ENCODE assay signal across 23 mouse cellular contexts in the genomic region with DNA sequence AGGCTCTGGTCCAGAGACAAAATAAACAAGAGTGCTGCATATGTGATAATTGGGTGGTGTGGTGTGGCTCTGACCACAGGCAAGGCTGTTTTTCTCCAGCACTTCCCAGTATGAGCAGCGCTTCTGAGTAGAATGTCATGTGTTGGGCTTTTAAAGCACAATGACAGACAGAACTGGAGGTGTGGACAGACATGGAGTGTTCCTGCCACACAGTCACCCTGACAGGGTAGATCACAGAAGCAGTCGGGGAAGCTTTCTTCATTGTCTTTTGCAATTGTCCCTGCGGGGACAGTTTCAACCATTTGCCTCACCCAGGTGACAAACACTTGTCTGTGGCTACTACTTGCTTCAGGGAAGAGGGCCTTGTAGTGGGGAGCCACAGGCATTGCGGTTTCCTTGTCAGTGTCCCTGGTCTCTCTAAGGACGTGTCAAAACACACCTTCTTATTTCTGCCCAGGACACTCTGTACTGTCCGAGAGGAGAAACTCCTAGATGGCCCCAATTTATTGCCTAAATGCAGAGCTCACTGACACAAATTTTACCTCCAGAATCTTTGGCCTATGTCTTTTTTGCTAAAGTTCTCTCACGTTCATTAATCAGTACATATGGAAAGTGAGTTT.
DNase-seq lines count a peak whose midpoint lies in the region; ATAC-seq and TF ChIP-seq lines count a peak whose summit lies in the region.
"Had no signal": no experiment of that assay in that cellular context is flagged by ENCODE, and none has a peak within 500 bp of the region (broad histone marks: within the 10 kb centered on the region; RNA-seq: fewer than 3 reads in every experiment).

No protein-coding gene starts in this region.

- WGBS in kidney, adult 2 months: 77% methylated on average over 7 of the region's 7 CpGs
- WGBS in heart, embryonic 15.5 days: 38% methylated on average over 7 of the region's 7 CpGs
- WGBS in liver, embryonic 16.5 days (ENCODE audit: insufficient replicate concordance): 31% methylated on average over 7 of the region's 7 CpGs

- H3K4me3 ChIP-seq in kidney, adult 2 months (ENCODE audit: insufficient read depth, low read depth, low read length): no peak overlapping the region
- H3K4me3 ChIP-seq in heart, embryonic 15.5 days: no peak overlapping the region
- no peak overlapping the region for H3K4me3 ChIP-seq in liver, embryonic 16.5 days (ENCODE audit: low read depth, low read length)
- H3K4me3 ChIP-seq: embryonic facial prominence, embryonic 10.5 days; erythroblast, embryonic 14.5 days; forebrain, embryonic 15.5 days; hindbrain, embryonic 12.5 days; left cerebral cortex, adult 2 months; limb, embryonic 10.5 days; midbrain, embryonic 10.5 days; stomach, embryonic 15.5 days had no signal

- peaks cover 2% of the 10 kb centered on the region; the same call in 1 of the 2 replicates for H3K36me3 ChIP-seq in kidney, adult 2 months (ENCODE audit: control insufficient read depth, insufficient read depth, low read length)
- H3K36me3 ChIP-seq in heart, embryonic 15.5 days: no peaks in the 10 kb centered on the region
- no peaks in the 10 kb centered on the region for H3K36me3 ChIP-seq in liver, embryonic 16.5 days (ENCODE audit: control insufficient read depth, insufficient read depth)
- H3K36me3 ChIP-seq: embryonic facial prominence, embryonic 10.5 days; forebrain, embryonic 15.5 days; hindbrain, embryonic 12.5 days; limb, embryonic 10.5 days; midbrain, embryonic 10.5 days; stomach, embryonic 15.5 days had no signal

- peaks cover 30% of the 10 kb centered on the region for H3K4me1 ChIP-seq in kidney, adult 2 months (ENCODE audit: control insufficient read depth, insufficient read depth, low read length)
- H3K4me1 ChIP-seq in heart, embryonic 15.5 days (replicated peaks): peaks cover 29% of the 10 kb centered on the region
- H3K4me1 ChIP-seq in liver, embryonic 16.5 days (ENCODE audit: control insufficient read depth, low read depth, low read length): peaks cover 4% of the 10 kb centered on the region
- H3K4me1 ChIP-seq: forebrain, embryonic 15.5 days had no signal

- peak; percentile 55 for ATAC-seq in heart, embryonic 15.5 days (replicated peaks; ENCODE audit: insufficient number of reproducible peaks, insufficient read depth, low FRiP score, low read depth)
- ATAC-seq in liver, embryonic 16.5 days (ENCODE audit: low read depth): peak; percentile 45
- ATAC-seq in erythroblast, adult 5-6 weeks (replicated peaks; ENCODE audit: low FRiP score, poor library complexity, severe bottlenecking): no peak
- ATAC-seq: forebrain, embryonic 15.5 days; inflammation-experienced regulatory T-cells, adult 6 months had no signal

- H3K9ac ChIP-seq in heart, embryonic 15.5 days: no peak overlapping the region
- no peak overlapping the region for H3K9ac ChIP-seq in liver, embryonic 16.5 days (ENCODE audit: low read depth, low read length)
- H3K9ac ChIP-seq: forebrain, embryonic 15.5 days; hindbrain, embryonic 12.5 days; stomach, embryonic 15.5 days had no signal

- DNase-seq in heart, adult 18-20 months: peak; percentile 36 to 38
- DNase-seq in heart, postnatal 25 days (ENCODE audit: low spot score): no peak
- DNase-seq in kidney, adult 2 months: no peak
- no peak for DNase-seq in kidney, adult 18-20 months
- no peak for DNase-seq in ovary, postnatal 36 days (ENCODE audit: low spot score)
- DNase-seq: cerebellum, adult 11 months; cerebellum, postnatal 25 days; kidney, postnatal 10 days; lung, adult 18-20 months; spleen, adult 18-20 months had no signal

- TF ChIP-seq CTCF in kidney, adult 2 months (conservative IDR thresholded peaks at IDR 0.05; ENCODE audit: insufficient read depth, insufficient read length, low read depth, low read length): no peak

- TF ChIP-seq POLR2A in kidney, adult 2 months (IDR thresholded peaks at IDR 0.05; ENCODE audit: low read depth, low read length): no peak

- H3K9me3 ChIP-seq in heart, embryonic 15.5 days (replicated peaks): no peaks in the 10 kb centered on the region
- no peaks in the 10 kb centered on the region for H3K9me3 ChIP-seq in liver, embryonic 16.5 days (replicated peaks; ENCODE audit: control insufficient read depth, low read length)
- H3K9me3 ChIP-seq: embryonic facial prominence, embryonic 10.5 days; forebrain, embryonic 15.5 days; hindbrain, embryonic 12.5 days; limb, embryonic 10.5 days; midbrain, embryonic 10.5 days; stomach, embryonic 15.5 days had no signal

- intact Hi-C loops in heart, postnatal 25 days (cut with DNase I): loop anchor here (10.0 kb wide), 1 partner anchor 446 kb away; no protein-coding TSS in a partner anchor

- H3K27me3 ChIP-seq in kidney, adult 2 months (replicated peaks; ENCODE audit: control insufficient read depth, insufficient read depth, low read length): no peaks in the 10 kb centered on the region
- no peaks in the 10 kb centered on the region for H3K27me3 ChIP-seq in heart, embryonic 15.5 days
- no peaks in the 10 kb centered on the region for H3K27me3 ChIP-seq in liver, embryonic 16.5 days (ENCODE audit: control insufficient read depth, insufficient read depth, low read depth, low read length)
- H3K27me3 ChIP-seq: CH12.LX; forebrain, embryonic 15.5 days; hindbrain, embryonic 12.5 days; stomach, embryonic 15.5 days had no signal

- H3K4me2 ChIP-seq in heart, embryonic 15.5 days: no peak overlapping the region
- no peak overlapping the region for H3K4me2 ChIP-seq in liver, embryonic 16.5 days (ENCODE audit: low read depth, low read length)
- H3K4me2 ChIP-seq: forebrain, embryonic 15.5 days; hindbrain, embryonic 12.5 days; stomach, embryonic 15.5 days had no signal

- peak overlapping the region; percentile 50; the same call in 1 of the 2 replicates for H3K27ac ChIP-seq in kidney, adult 2 months (ENCODE audit: insufficient read depth, low read depth, low read length)
- H3K27ac ChIP-seq in heart, embryonic 15.5 days: peak overlapping the region; percentile 34
- peak overlapping the region; percentile 30; the same call in 1 of the 2 replicates for H3K27ac ChIP-seq in liver, embryonic 16.5 days (ENCODE audit: low read length)
- H3K27ac ChIP-seq: embryonic facial prominence, embryonic 10.5 days; forebrain, embryonic 15.5 days; hindbrain, embryonic 12.5 days; left cerebral cortex, adult 2 months; limb, embryonic 10.5 days; midbrain, embryonic 10.5 days; stomach, embryonic 15.5 days had no signal

Comparison
In these comparisons a context has a peak if more than half of its experiments do, and no peak if none do; other contexts are left out.
1. DNase-seq: peak in heart, adult 18-20 months (2 of 2); none in heart, postnatal 25 days (single experiment), kidney, adult 2 months (single experiment), kidney, adult 18-20 months (single experiment) and ovary, postnatal 36 days (single experiment).
2. Peak in every context shown above with its lines, with median percentiles within 50 percentile points of each other: H3K27ac ChIP-seq.